Mouse (Mus musculus) spleen, postnatal 0 days (tissue): Measurements from ENCODE around the gene Sprn. TPM values are rescaled to one million over a fixed set of nuclear protein-coding genes. Genes with fewer than 3 reads are reported as not detected.

Experiments
- polyA plus RNA-seq: library from polyadenylated mRNA; unstranded; fragments of >200 nt; fragmentation: Nextera tagmentation; extraction: Ambion mirVana; gene quantifications from 2 replicates; pipeline ENCODE4 v1.2.1, GENCODE M21; 2015

The Sprn gene
- polyA plus RNA-seq, result 0.04 TPM in 1 of 2 replicates, not detected in the other

DNA sequence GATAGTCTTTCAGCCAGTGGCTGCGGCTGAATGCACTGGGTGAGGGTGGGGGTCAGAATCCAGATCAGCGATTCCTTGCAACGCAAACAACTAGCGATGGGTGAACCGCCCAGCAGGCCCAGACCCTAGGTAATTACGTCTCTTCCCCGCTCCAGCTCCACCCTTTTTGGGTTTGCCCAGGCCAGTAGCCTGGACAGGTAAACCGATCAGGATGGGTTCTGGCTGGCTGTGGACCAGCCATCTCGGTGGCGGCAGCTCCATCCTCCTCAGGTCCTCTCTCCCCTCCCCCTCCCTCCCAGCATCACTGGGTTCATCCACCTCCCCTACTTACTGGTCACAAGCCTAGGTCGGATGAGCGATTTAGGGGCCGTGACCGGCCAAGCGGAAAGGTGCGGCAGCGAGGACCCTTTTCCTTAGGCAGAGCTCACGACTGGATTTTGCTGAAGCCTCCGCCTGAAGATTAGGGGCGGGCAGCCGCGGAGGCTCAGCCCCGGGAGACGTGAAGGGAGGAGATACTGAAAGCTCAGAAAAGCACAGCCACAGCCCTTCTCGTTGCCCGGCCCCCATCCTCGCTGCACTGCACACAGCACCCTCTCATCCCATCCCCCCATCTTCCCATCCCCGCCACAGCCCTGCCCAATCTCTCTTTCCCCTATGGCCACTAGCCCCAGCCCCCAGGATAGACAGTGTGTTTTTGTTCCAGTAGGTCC is at the start of gene Sprn:
Gene Sprn, minus strand, starts transcription at position 660 of the 710 bp plus-strand sequence.

DNA sequence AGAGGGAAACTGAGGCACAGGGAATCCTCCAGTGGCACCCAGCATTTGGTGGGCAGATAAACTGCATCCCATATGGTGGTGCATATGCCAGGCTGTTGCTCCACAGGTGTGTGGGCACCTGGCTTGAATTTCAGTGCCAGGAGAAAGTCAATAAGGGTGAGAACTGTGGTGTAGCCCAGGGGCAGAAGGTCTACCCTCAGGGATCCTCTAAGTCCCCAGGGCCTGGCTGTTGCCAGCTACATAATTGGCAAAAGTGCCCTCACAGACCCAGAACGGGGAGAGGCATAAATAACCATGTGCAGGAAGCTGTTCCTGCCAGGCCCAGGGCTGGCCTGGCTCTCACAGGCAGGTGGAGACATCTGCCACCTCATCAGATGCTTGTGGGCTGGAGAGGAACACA is 18.3 kb upstream of the Sprn start, which contains the start of gene Olfr523:
Gene Olfr523, plus strand, starts transcription at position 282 of the 400 bp plus-strand sequence.

DNA sequence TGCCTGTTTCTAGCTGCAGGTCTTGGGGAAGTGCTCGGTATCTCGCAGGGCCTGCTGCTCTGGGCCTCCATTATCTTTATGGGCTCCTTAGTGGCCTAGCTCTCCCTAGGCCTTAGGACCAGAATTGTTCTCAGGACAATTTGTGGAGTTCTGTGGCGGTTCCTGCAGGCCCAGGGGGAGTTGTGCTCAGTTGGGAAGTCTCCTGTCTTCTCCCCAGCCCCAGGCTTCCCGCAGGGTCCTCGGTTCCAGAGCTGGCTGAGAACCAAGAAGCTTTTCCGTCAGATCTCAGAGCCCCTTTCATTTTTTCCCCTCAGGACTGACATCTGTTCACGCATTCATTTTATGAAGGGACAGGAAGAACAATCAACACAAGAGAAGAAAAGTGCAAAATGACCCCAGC is 10.0 kb upstream of the Sprn start, which contains the start of gene Olfr522:
Gene Olfr522, minus strand, starts transcription at position 101 of the 400 bp plus-strand sequence.

DNA sequence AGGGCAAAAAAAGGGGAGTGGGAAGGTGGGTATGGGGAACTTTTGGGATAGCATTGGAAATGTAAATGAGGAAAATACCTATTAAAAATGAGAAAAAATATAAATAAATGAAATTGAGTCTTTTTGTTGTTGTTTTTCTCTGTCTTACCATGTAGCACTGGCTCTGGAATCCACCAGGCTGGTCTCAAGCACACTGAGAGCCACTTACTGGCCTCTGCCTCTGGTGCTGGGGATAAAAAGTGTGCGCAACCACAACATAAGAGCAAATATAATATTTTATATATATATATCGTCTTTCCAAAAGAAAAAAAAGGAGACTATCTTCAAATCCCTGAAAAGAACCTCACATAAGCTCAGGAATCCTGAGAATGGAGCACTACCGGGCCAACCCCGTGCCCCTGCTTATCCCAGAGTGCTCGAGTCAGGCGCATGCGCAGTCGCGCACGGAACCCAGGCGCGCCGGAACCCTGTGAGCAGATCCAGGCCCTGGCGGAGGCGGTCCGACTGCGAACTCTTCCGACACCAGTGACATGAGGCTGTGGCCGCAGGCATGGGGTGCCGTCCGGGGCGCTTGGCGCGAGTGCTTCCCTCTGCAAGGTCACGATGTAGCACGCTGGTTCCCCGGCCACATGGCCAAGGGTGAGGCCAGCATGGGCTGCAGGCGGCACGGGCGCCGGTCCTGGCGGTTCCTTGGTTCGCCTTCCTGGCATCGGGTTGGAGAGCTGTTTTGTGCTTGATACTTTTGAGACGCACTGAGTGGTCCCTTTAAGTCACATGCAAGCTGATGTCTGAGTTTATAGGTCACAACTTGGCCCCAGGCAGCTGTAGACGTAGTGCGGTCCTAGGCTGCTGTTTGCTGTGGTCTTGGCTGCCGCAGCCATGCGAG is 17.3 kb downstream of the Sprn start, which contains the start of gene Mtg1:
Gene Mtg1, plus strand, starts transcription at position 430 of the 886 bp plus-strand sequence.

DNA sequence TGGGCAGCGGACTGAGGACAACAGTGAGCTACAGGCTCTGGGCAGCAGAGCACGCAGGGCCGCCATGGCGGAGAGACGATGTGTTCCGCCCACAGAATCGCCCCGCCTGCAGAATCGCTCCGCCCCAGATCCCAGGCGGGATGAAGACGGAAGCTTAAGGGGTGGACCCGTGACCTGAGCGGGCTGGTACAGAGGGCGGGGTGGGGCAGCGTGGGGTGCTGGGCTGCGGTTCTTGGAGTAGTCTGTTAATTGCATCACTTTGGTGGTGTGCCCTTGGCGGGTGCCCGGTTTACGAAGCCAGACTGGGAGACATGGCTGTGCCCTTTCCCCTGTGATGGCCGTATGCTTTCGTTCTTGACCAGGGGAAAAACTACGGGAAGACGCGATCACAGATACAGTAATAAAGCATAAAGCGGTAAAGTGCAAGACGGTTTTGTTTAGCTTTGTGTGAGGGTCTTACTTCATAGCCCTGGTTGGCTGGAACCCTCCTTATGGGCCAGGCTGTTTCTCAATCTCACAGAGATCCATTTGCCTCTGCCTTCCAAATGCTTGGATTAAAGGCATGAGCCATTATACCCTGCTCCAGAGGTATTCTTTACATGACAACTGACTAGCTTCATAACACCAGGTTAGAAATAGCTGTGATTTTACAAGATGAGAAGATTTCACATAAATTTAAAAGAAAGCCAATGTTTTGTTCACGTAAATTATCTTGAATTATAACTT is 38.2 kb downstream of the Sprn start, which contains the start of gene Echs1:
Gene Echs1, minus strand, starts transcription at position 148 of the 726 bp plus-strand sequence.

DNA sequence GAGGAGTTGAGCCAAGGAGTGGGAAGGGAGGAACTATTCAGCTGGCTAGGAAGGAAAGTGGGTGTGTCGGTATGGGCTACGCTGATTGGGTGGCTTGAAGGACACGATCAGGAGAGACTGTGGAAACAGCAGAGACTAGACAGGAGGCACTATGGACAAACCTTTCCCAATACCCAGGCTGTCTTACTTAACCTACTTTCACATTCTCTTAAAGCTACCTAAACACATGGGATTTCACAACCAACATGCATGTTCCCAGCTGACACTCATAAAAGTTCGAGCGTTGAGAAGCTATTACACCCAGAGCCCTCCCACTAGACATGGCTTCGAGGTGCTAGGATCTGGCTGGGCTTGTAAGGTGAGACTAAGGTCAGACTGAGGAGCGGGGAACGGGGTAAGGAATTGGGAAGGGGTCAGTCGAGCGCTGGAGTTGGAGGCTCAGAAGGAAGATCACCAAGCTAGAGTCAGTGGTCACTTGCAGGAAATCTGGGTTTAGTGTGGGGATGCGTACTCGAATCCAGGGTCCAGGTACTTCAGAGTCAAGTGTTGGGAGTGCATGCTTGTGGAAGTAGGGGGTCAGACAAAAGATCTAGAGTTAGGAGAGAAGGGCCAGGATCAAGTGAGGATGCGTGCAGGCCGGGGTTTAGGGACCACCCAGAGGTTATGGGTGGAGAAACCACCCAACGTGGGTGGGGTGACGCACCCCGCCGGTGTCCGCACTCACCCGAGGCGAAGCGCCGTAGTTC is 38.9 kb downstream of the Sprn start, which contains the start of gene Paox:
Gene Paox, plus strand, starts transcription at position 217 of the 746 bp plus-strand sequence.

DNA sequence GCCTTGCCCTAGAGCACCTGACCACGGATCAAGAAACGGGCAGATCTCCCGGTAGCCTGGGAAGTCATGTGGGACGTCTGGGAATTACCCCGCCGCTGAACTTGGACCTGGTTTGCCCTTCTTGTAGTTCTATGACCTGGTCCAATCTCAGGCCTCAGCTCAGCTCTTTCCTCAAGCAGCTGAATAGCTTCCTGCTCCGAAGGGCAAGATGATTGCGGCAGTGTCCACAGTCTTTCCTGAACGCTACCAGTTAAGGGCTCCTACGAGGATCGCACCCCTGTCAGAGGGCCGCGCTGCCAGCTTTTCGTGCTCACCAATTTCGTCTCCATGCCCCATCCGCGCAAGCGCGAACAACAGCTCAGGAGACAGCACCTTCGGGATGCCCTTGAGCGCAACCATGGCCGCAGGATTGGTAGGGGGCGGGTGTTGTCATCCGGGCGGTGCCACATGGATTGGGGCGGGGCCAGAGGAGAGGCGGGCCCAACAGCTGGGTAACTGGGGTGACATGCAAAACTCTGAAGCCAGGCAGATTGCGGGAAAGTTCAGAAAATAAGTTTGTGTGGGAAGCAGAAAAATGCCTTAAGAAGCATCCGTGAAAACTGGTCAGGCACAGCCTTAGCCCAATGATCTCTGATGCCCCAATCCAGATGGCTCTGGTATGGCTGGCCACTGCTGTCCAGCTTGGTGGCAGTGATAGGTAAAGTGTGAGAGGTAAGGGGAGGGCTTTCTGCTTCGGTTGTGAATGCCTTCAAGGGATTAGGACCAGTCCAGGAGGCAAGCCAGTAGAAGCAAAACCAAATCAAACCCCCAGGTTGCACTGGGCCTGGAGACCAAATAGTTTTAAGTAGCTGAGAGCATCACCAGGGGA is 52.5 kb downstream of the Sprn start, which contains the start of gene Fuom:
Gene Fuom, minus strand, starts transcription at position 449 of the 868 bp plus-strand sequence.

Other genes starting within 250 kb of the Sprn start
- not detected in 2 replicates for gene Utf1, start 211.1 kb downstream of the Sprn start, polyA plus RNA-seq
- gene 6430531B16Rik, start 176.1 kb downstream of the Sprn start, polyA plus RNA-seq, result 0.57 and 0.61 TPM in 2 replicates
- 8.6 and 11.5 TPM in 2 replicates for gene Adam8, start 162.3 kb downstream of the Sprn start, polyA plus RNA-seq
- 21.9 and 22.6 TPM in 2 replicates for gene Zfp511, start 118.5 kb downstream of the Sprn start, polyA plus RNA-seq
- 28.0 TPM in 2 replicates for gene Tubgcp2, start 118.2 kb downstream of the Sprn start, polyA plus RNA-seq
- gene Msx3, start 105.8 kb downstream of the Sprn start, polyA plus RNA-seq, result not detected in 2 replicates
- 0.23 and 0.30 TPM in 2 replicates for gene Caly, start 72.3 kb downstream of the Sprn start, polyA plus RNA-seq
- gene Prap1, start 61.5 kb downstream of the Sprn start, polyA plus RNA-seq, result not detected in 2 replicates
- 9.7 and 10.0 TPM in 2 replicates for gene Fuom, start 52.4 kb downstream of the Sprn start, polyA plus RNA-seq
- 14.4 and 15.9 TPM in 2 replicates for gene Paox, start 39.1 kb downstream of the Sprn start, polyA plus RNA-seq
- 45.9 and 53.3 TPM in 2 replicates for gene Echs1, start 38.4 kb downstream of the Sprn start, polyA plus RNA-seq
- 16.9 and 18.4 TPM in 2 replicates for gene Mtg1, start 17.3 kb downstream of the Sprn start, polyA plus RNA-seq
- gene Olfr522, start 9.9 kb upstream of the Sprn start, polyA plus RNA-seq, result not detected in 2 replicates
- not detected in 2 replicates for gene Olfr523, start 18.3 kb upstream of the Sprn start, polyA plus RNA-seq
- not detected in 2 replicates for gene Olfr524, start 51.1 kb upstream of the Sprn start, polyA plus RNA-seq
- 0.65 and 1.1 TPM in 2 replicates for gene Cd163l1, start 63.4 kb upstream of the Sprn start, polyA plus RNA-seq
- gene 5830411N06Rik, start 92.4 kb upstream of the Sprn start, polyA plus RNA-seq, result 0.04 and 0.07 TPM in 2 replicates
- gene Olfr525, start 166.0 kb upstream of the Sprn start, polyA plus RNA-seq, result not detected in 2 replicates
- not detected in 2 replicates for gene Olfr527, start 179.1 kb upstream of the Sprn start, polyA plus RNA-seq
- gene Olfr60, start 206.8 kb upstream of the Sprn start, polyA plus RNA-seq, result not detected in 2 replicates
- 0.06 TPM in 1 of 2 replicates, not detected in the other for gene Olfr530, start 221.5 kb upstream of the Sprn start, polyA plus RNA-seq
- gene Olfr531, start 248.0 kb upstream of the Sprn start, polyA plus RNA-seq, result not detected in 2 replicates